Mouse (Mus musculus) limb, embryonic 14.5 days (tissue): ENCODE measurements around the gene Tapt1. TPM values are rescaled to one million over a fixed set of nuclear protein-coding genes. Genes with fewer than 3 reads are reported as not detected.

ENCODE experiments used
- ATAC-seq: fragments of 200-750 bp; cut with Nextera tagmentation; 2 replicates; pipeline ENCODE4 v1.8.0; 2017; ENCODE audit warnings: low read depth, moderate number of reproducible peaks, moderate TSS enrichment; ENCODE audit not compliant: low FRiP score
- DNase-seq: peaks from one replicate; pipeline ENCODE4 v3.0.0-alpha.2; 2015; ENCODE audit warnings: low spot score
- H3K27ac ChIP-seq: fragments of 300-500 bp; sonication (generic); replicated peaks from 2 replicates; pipeline ENCODE4 v1.5.1; 2014; ENCODE audit warnings: low read depth, mild to moderate bottlenecking, low read length, moderate library complexity, mixed read lengths
- H3K27me3 ChIP-seq: fragments of 300-500 bp; sonication (generic); 2 replicates; pipeline ENCODE4 v1.6.1; 2014; ENCODE audit warnings: low read length, mixed read lengths; ENCODE audit not compliant: control insufficient read depth, insufficient read depth
- H3K36me3 ChIP-seq: fragments of 300-500 bp; sonication (generic); 2 replicates; pipeline ENCODE4 v1.6.1; 2014; ENCODE audit warnings: mild to moderate bottlenecking, low read length, moderate library complexity, mixed read lengths; ENCODE audit not compliant: control insufficient read depth, insufficient read depth
- H3K4me1 ChIP-seq: fragments of 300-500 bp; sonication (generic); 2 replicates; pipeline ENCODE4 v1.6.1; 2014; ENCODE audit warnings: antibody characterized with exemption, low read length, mixed read lengths; ENCODE audit not compliant: control insufficient read depth, insufficient read depth
- H3K4me2 ChIP-seq: fragments of 300-500 bp; sonication (generic); replicated peaks from 2 replicates; pipeline ENCODE4 v1.6.1; 2014; ENCODE audit warnings: low read depth, mild to moderate bottlenecking, low read length, moderate library complexity; ENCODE audit not compliant: severe bottlenecking
- H3K4me3 ChIP-seq: fragments of 300-500 bp; sonication (generic); replicated peaks from 2 replicates; pipeline ENCODE4 v1.5.1; 2014; ENCODE audit warnings: low read length
- H3K9ac ChIP-seq: fragments of 300-500 bp; sonication (generic); 2 replicates; pipeline ENCODE4 v1.6.1; 2014; ENCODE audit warnings: mild to moderate bottlenecking, low read depth, low read length, moderate library complexity; ENCODE audit not compliant: severe bottlenecking
- H3K9me3 ChIP-seq: fragments of 300-500 bp; sonication (generic); 2 replicates; pipeline ENCODE4 v1.6.1; 2016; ENCODE audit warnings: low read length; ENCODE audit not compliant: control insufficient read depth
- POLR2A ChIP-seq: fragments of 200-500 bp; IDR thresholded peaks from 2 replicates; pipeline ENCODE4 v1.8.0; 2012; ENCODE audit warnings: inconsistent platforms, mild to moderate bottlenecking, moderate library complexity, borderline replicate concordance; ENCODE audit not compliant: insufficient read depth, insufficient read length; ENCODE audit errors: extremely low read depth
- WGBS: fragments of 180-500 bp; shearing (Covaris S2); extraction: QIAGEN DNeasy Blood & Tissue Kit; methylation state at CpG from one replicate; pipeline ENCODE4 v1.1.7; 2014; 5-methylcytosine and 5-hydroxymethylcytosine counted together
- polyA plus RNA-seq, 2 experiments: library from polyadenylated mRNA; depleted of rRNA in 1 of 2; stranded (reverse) in 1 of 2; unstranded in 1 of 2; fragments of >200 nt; fragmentation: Nextera tagmentation in 1 of 2; extraction: Ambion mirVana in 1 of 2; gene quantifications; 2 replicates each; pipeline versions ENCODE4 v1.2.1 to v1.2.3; 2012 to 2014

The Tapt1 gene
- polyA plus RNA-seq, 2 experiments = 36.0 to 47.9 TPM

GRCm38 (mm10) chr5:44259678-44260077, 33.3 kb upstream of the Tapt1 start:
- H3K27ac ChIP-seq = no peak overlapping the region
- DNase-seq = no peak
- H3K9me3 ChIP-seq = no peaks in the 10 kb centered on the region
- H3K9ac ChIP-seq = no peak overlapping the region
- no peak for TF ChIP-seq POLR2A
- no peak overlapping the region for H3K4me3 ChIP-seq
- H3K4me2 ChIP-seq = no peak overlapping the region
- H3K4me1 ChIP-seq = no peaks in the 10 kb centered on the region
- ATAC-seq = no peak
- WGBS = 77% methylated on average over 3 of the region's 3 CpGs
- H3K36me3 ChIP-seq = no peaks in the 10 kb centered on the region
- H3K27me3 ChIP-seq = no peaks in the 10 kb centered on the region

GRCm38 (mm10) chr5:44258163-44258562, 31.7 kb upstream of the Tapt1 start:
- TF ChIP-seq POLR2A = no peak
- DNase-seq = no peak
- Histone ChIP-seq H3K4me2 (no peak overlapping the region), H3K27me3 (no peaks in the 10 kb centered on the region), H3K4me3 (no peak overlapping the region), H3K27ac (no peak overlapping the region), H3K36me3 (no peaks in the 10 kb centered on the region), H3K9me3 (no peaks in the 10 kb centered on the region), H3K9ac (no peak overlapping the region), H3K4me1 (no peaks in the 10 kb centered on the region)
- WGBS = 36% methylated on average over 1 of the region's 1 CpGs
- no peak for ATAC-seq

- Histone ChIP-seq H3K4me1 (no peaks in the 10 kb centered on the region), H3K4me2 (no peak overlapping the region), H3K27me3 (no peaks in the 10 kb centered on the region), H3K9ac (no peak overlapping the region), H3K4me3 (no peak overlapping the region), H3K9me3 (no peaks in the 10 kb centered on the region), H3K27ac (no peak overlapping the region), H3K36me3 (no peaks in the 10 kb centered on the region)
- TF ChIP-seq POLR2A = no peak
- 95% methylated on average over 4 of the region's 4 CpGs for WGBS
- no peak for ATAC-seq
- DNase-seq = no peak
These were observed 31.0 kb upstream of the Tapt1 start for GRCm38 (mm10) chr5:44257401-44257800.

- 82% methylated on average over 3 of the region's 3 CpGs for WGBS
- H3K9me3 ChIP-seq = no peaks in the 10 kb centered on the region
- no peaks in the 10 kb centered on the region for H3K27me3 ChIP-seq
- DNase-seq = no peak
- no peak overlapping the region for H3K9ac ChIP-seq
- no peak overlapping the region for H3K4me3 ChIP-seq
- H3K36me3 ChIP-seq = no peaks in the 10 kb centered on the region
- no peak overlapping the region for H3K4me2 ChIP-seq
- no peak for TF ChIP-seq POLR2A
- no peak overlapping the region for H3K27ac ChIP-seq
- ATAC-seq = no peak
- H3K4me1 ChIP-seq = no peaks in the 10 kb centered on the region
These were observed 30.1 kb upstream of the Tapt1 start for GRCm38 (mm10) chr5:44256512-44256911.

- 69% methylated on average over 7 of the region's 7 CpGs for WGBS
- Histone ChIP-seq H3K4me1 (no peaks in the 10 kb centered on the region), H3K27me3 (no peaks in the 10 kb centered on the region), H3K9me3 (no peaks in the 10 kb centered on the region), H3K4me2 (no peak overlapping the region), H3K36me3 (no peaks in the 10 kb centered on the region), H3K9ac (no peak overlapping the region), H3K27ac (no peak overlapping the region), H3K4me3 (no peak overlapping the region)
- no peak for TF ChIP-seq POLR2A
- ATAC-seq (no peak), DNase-seq (no peak)
These were observed 29.5 kb upstream of the Tapt1 start for GRCm38 (mm10) chr5:44255756-44256398.
